Mouse (Mus musculus) heart, adult 9 months (tissue): ENCODE data around the gene Scfd1.
A peak's percentile ranks its signal among the peaks of the same experiment; 100 is the strongest.

Experiments
- DNase-seq, 2 experiments: peaks; one replicate each; pipeline ENCODE4 v3.0.0; 2022; ENCODE audit warnings: low spot score in 2 of 2

The Scfd1 gene

DNA sequence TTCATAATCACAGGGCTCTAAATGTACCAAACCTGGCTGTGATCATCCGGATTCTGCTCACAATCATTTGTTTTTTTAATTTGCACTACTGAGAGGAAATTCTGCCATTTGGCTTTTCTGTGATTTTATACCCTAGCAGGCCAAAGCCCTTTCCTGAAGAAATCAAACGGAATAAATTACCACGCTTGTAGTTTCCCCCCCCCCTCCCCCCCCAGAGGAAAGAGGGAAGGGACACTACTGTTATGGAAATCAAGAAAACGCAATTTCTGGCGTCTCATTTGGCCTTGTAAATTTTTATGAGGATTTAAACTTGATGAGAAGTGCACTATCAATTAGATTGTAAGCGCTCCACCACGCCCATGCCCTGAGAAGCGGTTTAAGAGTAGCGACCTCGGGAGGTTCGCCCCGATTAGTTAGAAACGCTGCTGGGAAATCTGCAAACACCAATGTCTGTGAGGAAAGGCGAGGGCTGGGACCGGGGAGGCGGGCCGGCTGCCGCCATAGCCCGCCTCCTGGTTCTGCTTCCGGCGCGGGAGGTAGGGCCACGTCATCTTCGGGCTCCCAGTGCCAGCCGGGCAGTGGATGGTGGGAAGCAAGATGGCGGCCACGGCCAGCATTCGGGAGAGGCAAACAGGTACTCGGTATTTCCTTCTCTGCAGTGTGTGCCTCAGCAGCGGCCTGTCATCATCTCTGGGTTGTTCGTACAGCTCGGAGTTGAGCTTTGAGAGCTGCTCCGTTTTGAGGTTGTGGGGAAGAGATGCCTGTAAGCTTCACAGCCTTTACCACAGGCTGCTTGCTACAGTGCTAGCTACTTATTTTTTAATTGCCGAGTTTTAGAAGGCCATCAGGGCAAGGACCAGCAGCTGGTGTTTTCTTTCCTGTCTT lies at the start of gene Scfd1:
Gene Scfd1, plus strand, starts transcription at position 508 of the 885 bp plus-strand sequence.
- peak; percentile 92 to 93 for DNase-seq

GRCm38 (mm10) chr12:51337014-51337413 lies 40.3 kb upstream of the Scfd1 start:
- DNase-seq, result no peak

DNA sequence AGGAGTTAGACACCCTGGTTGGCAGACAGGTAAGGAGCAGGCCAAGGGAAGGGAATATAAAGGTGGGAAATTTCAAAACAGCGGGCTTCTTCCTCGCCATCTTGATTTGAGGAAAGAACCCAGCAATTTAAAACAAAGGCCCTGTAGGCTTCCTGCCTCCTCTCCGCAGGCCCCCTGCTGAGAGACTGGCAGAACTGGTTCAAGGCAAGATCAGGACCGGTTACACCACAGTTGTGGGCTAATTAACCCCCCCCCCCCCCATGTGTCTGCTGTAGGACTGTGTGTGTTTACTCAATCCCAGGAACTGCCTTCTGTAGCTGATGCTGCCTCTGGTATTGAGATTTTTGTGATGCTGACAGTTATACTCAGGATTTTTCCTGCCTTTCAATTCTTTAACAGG lies 31.2 kb upstream of the Scfd1 start:
- DNase-seq, result no peak

- peak; percentile 89 to 91 for DNase-seq
Measured at GRCm38 (mm10) chr12:51347988-51348697, 29.2 kb upstream of the Scfd1 start, which contains the start of gene G2e3. Gene G2e3 (plus strand): TSS chr12:51348061.

DNA sequence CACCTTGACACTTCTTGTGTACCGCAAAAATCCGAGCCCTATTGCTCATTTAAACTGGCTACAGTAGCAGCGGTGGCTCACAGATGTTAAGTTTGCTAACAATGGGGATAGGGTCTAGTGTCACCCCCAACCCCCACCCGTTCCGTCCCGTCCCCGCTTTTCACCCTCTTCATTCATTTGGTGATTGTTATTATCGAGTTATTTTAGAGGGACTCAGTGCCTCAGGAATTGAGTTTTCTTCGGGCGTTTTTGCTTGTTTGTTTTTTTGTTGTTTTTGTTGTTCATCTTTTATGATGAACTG lies 28.7 kb upstream of the Scfd1 start:
- no peak for DNase-seq

DNA sequence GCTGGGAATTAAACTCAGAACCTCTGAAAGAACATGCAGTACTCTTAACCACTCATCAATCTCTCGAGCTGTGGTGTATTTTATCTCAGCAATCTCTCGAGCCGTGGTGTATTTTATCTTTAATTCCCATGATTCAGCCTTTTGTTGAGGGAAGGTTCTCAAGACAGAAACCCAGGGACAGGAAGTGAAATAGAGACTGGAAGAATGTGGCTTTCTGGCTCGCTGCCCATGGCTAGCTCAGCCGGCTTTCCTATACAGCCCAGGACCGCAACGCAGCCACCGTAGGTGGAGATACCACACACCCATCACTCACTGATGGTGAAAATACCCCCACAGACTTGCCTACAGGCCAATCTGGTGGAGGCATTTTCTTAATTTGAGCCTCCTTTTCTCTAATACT lies 22.0 kb upstream of the Scfd1 start:
- no peak for DNase-seq

DNA sequence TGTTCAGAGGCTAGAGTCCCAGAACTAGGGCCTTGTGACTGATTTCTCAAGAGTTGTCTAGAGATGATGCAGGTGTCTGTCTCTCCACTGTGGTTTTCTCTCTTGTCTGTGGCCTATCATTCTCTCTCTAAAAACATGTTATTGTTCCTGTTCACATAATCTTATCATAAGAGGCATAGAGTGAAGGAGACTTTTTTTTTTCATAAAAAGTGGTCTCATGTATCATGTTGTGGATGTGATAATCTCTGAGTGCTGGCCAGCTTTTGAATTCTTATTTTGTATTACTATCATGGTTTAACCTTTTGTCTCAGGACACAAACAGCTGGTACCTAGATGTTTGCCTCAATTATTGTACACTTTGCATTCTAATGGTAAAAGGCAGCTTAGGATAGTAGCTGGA lies 16.0 kb upstream of the Scfd1 start:
- DNase-seq, result no peak

DNA sequence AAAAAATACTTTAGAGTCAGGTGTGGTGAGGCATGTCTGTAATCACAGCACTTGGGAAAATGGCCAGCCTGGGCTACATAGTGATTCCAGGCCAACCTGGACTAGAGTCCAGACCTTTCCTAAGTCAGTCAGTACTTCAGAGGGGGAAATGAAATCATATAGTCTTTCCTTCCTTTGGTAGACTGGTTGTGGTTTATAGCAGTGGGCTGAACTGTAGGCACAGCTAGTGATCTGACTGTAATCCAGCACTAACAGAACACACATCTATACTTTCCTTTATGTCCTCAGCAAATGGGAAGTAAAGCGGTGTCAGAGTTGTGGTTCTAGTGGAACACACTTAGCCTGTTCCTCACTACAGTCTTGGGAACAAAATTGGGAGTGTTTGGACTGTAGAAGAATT lies 14.4 kb upstream of the Scfd1 start:
- no peak for DNase-seq

GRCm38 (mm10) chr12:51368504-51368903 lies 8.8 kb upstream of the Scfd1 start:
- no peak for DNase-seq

GRCm38 (mm10) chr12:51377888-51378190 lies 529 bp downstream of the Scfd1 start:
- DNase-seq, result no peak

DNA sequence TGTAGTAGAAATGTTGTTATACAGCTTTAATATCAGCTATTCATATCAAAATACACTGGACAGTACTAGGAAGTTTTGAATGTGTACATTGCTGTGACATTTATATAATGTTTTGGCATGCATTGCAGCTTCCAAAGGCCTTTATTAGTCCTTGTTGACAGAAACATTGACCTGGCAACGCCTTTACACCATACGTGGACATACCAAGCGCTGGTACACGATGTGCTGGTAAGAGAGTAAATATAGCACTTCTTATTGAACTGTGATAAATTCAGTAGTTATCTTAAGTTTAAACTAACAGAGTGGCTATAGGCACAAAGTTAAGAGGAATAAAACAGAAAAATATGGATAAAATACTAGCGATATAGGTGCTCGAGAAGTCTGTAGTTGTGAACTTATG lies 22.6 kb downstream of the Scfd1 start:
- no peak for DNase-seq

DNA sequence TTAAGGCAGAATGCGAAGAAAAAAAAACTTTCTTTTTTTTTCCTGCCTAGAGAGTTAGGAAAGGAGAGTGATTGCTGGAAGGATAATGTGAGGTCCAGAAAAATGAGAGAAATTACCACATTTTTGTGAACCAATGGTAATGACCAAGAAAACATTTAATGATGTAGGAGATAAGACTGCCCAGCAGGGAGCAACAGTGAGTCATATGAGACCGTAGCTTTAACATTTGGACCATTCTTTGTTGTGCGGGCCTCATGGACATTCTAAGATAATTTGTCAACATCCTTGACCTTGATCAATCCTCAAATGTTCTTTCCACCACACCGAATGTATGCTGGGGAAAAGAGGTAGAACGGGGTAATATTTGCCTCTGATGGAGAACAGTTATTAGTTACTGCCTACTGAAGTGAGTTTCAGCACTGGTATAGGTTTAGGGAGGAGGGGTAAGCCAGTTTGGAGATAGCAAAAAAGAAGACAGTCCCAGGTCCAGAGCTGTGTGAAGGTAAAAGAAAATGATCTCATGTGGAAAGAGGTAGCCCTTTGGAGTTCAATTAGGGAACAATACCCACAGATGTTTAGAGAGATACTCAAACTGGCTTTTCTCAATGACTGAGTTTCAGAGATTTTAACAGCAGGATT lies 24.9 kb downstream of the Scfd1 start:
- no peak for DNase-seq

DNA sequence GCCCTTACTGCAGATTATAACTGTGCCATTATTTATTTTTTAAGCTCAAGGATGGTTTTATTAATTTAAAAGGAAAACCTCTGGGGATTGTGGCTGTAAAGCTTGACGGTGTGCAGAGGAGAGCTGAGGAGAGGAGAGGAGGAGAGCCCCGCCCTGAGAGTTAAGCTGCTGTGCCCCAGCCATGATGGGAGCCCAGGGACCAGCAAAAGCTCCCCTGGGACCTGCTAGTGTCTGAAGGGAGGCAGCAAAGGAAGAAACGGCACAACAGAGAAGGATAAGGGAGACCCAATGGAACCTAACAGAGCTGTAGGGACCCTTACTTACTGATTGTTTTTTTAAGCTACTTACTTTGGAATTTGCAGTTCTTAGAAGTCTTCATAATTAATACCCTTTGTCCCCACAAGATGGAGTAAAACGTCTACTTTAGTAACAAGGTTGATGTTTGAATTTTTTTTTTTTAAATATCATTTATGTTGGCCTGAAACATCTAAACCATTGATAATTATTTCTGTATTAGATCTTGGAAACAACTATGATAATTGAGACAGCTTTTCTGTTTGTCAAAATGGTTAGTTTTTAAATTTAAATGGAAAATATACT lies 26.8 kb downstream of the Scfd1 start:
- no peak for DNase-seq

DNA sequence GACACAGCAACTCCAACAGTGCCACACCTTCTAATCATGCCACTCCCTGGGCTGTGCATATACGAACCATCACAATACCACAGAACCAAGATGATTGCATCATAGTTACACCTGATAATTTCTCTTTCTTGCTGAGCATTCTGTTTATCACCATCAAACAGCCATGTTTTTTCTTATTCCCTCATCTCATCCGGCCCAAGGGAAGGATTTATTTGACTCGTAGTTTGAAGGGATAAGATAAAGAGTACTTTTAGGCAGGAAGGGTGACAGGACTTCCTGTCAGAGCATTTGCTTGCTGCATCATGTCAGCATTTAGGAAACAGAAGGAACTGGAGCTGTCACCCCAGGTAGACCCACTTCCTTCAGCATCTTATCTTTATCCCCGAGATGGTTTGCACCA lies 34.1 kb downstream of the Scfd1 start:
- no peak for DNase-seq

DNA sequence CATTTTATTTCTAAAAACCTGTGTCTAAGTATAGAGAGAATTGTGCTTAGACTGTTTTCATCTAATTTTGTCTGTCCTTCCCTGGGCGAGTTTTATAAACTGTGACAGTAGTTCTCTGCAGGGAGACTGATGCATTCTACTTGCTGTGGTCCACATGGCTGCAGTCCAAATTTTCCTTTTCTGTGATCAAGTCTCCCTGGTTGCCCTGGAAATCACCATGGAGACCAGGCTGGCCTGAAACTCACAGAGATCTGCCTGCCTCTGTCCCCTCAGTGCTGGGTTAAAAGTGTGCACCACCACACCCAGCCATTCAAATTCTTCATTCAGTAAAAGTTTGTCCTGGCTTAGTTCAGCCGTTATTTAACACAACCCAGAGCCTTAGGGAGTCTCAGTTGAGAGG lies 60.2 kb downstream of the Scfd1 start:
- no peak for DNase-seq

DNA sequence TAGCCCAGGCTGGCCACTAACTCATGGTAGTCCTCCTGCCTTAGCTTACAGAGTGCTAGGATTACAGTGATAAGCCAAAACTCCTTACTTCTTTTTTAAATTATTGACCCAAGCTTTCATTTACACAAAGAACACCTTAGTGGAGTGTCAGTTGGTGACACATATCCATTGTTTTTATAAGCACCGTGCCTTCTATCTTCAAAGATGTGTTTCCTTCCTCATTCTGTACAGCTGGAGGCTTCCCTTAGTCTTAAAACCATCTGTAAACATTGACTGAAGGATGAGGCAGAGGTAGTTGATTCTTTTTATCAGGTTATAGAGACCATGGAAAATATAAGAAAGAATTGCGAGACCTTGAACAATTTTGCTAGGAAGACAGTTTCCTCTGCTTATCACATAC lies 61.0 kb downstream of the Scfd1 start:
- no peak for DNase-seq

GRCm38 (mm10) chr12:51449303-51449702 lies 72.0 kb downstream of the Scfd1 start:
- no peak for DNase-seq

DNA sequence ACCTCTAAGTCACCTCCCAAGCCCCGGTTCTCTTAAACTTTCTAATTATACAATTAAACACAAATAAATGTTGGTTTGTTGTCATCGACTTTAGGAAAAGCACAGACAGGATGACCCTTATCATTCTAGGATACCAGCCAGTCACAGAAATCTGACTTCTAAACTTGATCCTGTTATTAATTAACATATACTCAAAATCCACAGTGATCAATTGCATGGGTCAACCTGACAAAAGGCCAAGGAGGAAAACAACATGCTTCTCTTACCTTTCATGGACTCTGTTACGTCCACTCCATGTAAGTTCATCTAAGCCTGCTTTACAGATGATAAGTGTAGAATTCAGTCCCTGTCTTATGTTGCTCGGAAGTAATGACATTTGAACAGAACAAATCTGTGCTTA lies 93.6 kb downstream of the Scfd1 start:
- no peak for DNase-seq

DNA sequence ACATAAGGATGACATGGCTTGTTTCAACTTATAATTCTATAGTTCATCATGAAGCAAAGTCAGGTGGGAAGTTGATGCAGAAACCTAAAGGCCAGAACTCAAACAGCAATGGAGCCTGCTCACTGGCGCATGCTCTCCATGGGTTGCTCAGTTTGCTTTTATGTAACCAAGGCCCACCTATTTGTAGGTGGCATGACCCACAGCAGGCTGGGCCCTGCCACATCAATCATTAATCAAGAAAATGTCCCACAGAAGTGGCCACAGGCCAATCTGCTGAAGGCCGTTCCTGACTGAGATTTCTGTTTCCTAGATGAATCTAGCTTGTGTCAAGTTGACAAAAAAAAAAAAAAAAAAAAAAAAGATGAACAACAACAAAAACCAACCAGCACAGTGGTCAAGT lies 103.9 kb downstream of the Scfd1 start:
- DNase-seq, result no peak

- DNase-seq, result no peak
Measured at GRCm38 (mm10) chr12:51492040-51492439, 114.7 kb downstream of the Scfd1 start.

- no peak for DNase-seq
Measured at GRCm38 (mm10) chr12:51493476-51493875, 116.2 kb downstream of the Scfd1 start.

- no peak for DNase-seq
Measured at GRCm38 (mm10) chr12:51494641-51495040, 117.3 kb downstream of the Scfd1 start.
